In the genomic region with DNA sequence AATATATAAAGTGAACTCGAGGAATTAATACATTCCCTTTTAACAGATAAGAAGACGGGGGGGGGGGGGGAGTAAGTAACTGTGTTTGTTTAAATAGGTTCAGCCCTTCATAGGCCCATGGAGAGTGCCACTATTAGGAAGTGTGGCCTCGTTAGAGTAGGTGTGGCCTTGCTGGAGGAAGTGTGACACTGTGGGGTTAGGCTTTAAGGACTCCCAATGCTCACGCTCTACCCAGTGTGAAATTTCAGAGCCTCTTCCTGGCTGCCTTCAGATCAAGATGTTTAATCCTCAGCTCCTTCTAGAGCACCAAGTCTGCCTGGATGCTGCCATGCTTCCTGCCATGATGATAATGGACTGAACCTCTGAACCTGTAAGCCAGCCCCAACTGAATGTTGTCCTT, we compare ENCODE assay signal across 25 mouse cellular contexts. TPM values are rescaled to one million over a fixed set of nuclear protein-coding genes. Genes with fewer than 3 reads are reported as not detected.
DNase-seq lines count a peak whose midpoint lies in the region; ATAC-seq and TF ChIP-seq lines count a peak whose summit lies in the region.
"Had no signal": no experiment of that assay in that cellular context is flagged by ENCODE, and none has a peak within 500 bp of the region (broad histone marks: within the 10 kb centered on the region; RNA-seq: fewer than 3 reads in every experiment).

No protein-coding gene starts in this region.

- H3K9me3 ChIP-seq in CH12.LX (replicated peaks; ENCODE audit: low read length): no peaks in the 10 kb centered on the region
- H3K9me3 ChIP-seq: embryonic facial prominence, embryonic 15.5 days; forebrain, embryonic 10.5 days; forebrain, embryonic 15.5 days; heart, embryonic 10.5 days; heart, embryonic 15.5 days; hindbrain, embryonic 10.5 days had no signal

- peaks cover 9% of the 10 kb centered on the region for H3K79me2 ChIP-seq in CH12.LX (replicated peaks; ENCODE audit: control insufficient read depth, extremely low read depth, insufficient read depth, poor library complexity, severe bottlenecking)

- ATAC-seq in common myeloid progenitor, adult 5-6 weeks (replicated peaks; ENCODE audit: low read depth, poor library complexity, severe bottlenecking): peak; percentile 68; the same call in 1 of the 2 replicates
- ATAC-seq: CD4-positive, CD25-positive, alpha-beta regulatory T cell, adult 4 months; forebrain, embryonic 15.5 days had no signal

- no peak for TF ChIP-seq POLR2A in CH12.LX (IDR thresholded peaks at IDR 0.05; ENCODE audit: low read depth, low read length)

- in situ Hi-C loops in CH12.LX (cut with MboI; ENCODE audit: low pct_ligation_motif_present, low pct_unique_long_range_greater_than_20kb, low sequenced_read_pairs): no loop called here

- H3K9ac ChIP-seq in CH12.LX (ENCODE audit: insufficient read depth, low read depth): no peak overlapping the region
- H3K9ac ChIP-seq: embryonic facial prominence, embryonic 15.5 days; forebrain, embryonic 15.5 days; heart, embryonic 15.5 days; hindbrain, embryonic 14.5 days had no signal

- H3K36me3 ChIP-seq in CH12.LX (replicated peaks in 1 of 2; ENCODE audit: control insufficient read depth in 1 of 2, insufficient read depth in 1 of 2, low read length in 1 of 2): peaks cover 0 to 56% of the 10 kb centered on the region in 2 experiments
- H3K36me3 ChIP-seq in splenic B cell, adult 2 months (ENCODE audit: control insufficient read depth, insufficient read depth, low read length, poor library complexity, severe bottlenecking): no peaks in the 10 kb centered on the region
- H3K36me3 ChIP-seq: forebrain, embryonic 15.5 days had no signal

- dilution Hi-C loops in CH12.LX (cut with MboI; ENCODE audit: extremely low pct_ligation_motif_present, extremely low pct_unique_long_range_greater_than_20kb, low sequenced_read_pairs): no loop called here

- no peak overlapping the region for H3K4me3 ChIP-seq in CH12.LX (replicated peaks in 1 of 3; ENCODE audit: low read depth in 2 of 3, low read length in 2 of 3, poor library complexity in 1 of 3)
- H3K4me3 ChIP-seq: embryonic facial prominence, embryonic 15.5 days; erythroblast, embryonic 14.5 days; forebrain, embryonic 10.5 days; forebrain, embryonic 15.5 days; heart, embryonic 10.5 days; heart, embryonic 15.5 days; hindbrain, embryonic 10.5 days had no signal

- no peak overlapping the region for H3K27ac ChIP-seq in CH12.LX (ENCODE audit: insufficient read depth, low read depth)
- H3K27ac ChIP-seq: embryonic facial prominence, embryonic 15.5 days; forebrain, embryonic 10.5 days; forebrain, embryonic 15.5 days; heart, embryonic 10.5 days; heart, embryonic 15.5 days; hindbrain, embryonic 10.5 days; hindbrain, embryonic 14.5 days had no signal

- no peak for TF ChIP-seq CTCF in CH12.LX (conservative IDR thresholded peaks at IDR 0.05 in 1 of 2, IDR thresholded peaks at IDR 0.05 in 1 of 2; ENCODE audit: low read depth in 2 of 2, low read length in 2 of 2)

- intact Hi-C loops in heart, postnatal 10 days (cut with DNase I): no loop called here
- intact Hi-C loops in left cerebral cortex, postnatal 14 days (cut with DNase I): no loop called here

- H3K4me2 ChIP-seq in CH12.LX (ENCODE audit: insufficient read depth, low read depth, poor library complexity, severe bottlenecking): no peak overlapping the region
- H3K4me2 ChIP-seq: embryonic facial prominence, embryonic 15.5 days; forebrain, embryonic 15.5 days; heart, embryonic 15.5 days; hindbrain, embryonic 14.5 days had no signal

- TF ChIP-seq RAD21 in CH12.LX (IDR thresholded peaks at IDR 0.05; ENCODE audit: low read depth, low read length): no peak

- TF ChIP-seq EP300 in CH12.LX (IDR thresholded peaks at IDR 0.05; ENCODE audit: low read length): no peak

- no peaks in the 10 kb centered on the region for H3K27me3 ChIP-seq in CH12.LX (replicated peaks)
- no peaks in the 10 kb centered on the region for H3K27me3 ChIP-seq in splenic B cell, adult 2 months (ENCODE audit: control insufficient read depth, insufficient read depth, low read length, poor library complexity, severe bottlenecking)
- H3K27me3 ChIP-seq: embryonic facial prominence, embryonic 15.5 days; forebrain, embryonic 15.5 days; heart, embryonic 15.5 days had no signal

- peaks cover 0 to 58% of the 10 kb centered on the region in 2 experiments; a peak in 2 of 4 replicates for H3K4me1 ChIP-seq in CH12.LX (ENCODE audit: control insufficient read depth in 1 of 2, insufficient read depth in 2 of 2)
- H3K4me1 ChIP-seq: embryonic facial prominence, embryonic 15.5 days; forebrain, embryonic 10.5 days; forebrain, embryonic 15.5 days; heart, embryonic 10.5 days; heart, embryonic 15.5 days; hindbrain, embryonic 10.5 days had no signal

- peak; percentile 56 for DNase-seq in 416B (ENCODE audit: low read depth)
- peak; percentile 35 for DNase-seq in CH12.LX (ENCODE audit: extremely low read depth)
- DNase-seq in splenic B cell, adult 2 months (ENCODE audit: low read depth, low spot score): peak; percentile 29
- no peak for DNase-seq in right cerebral cortex, postnatal 25 days
- no peak for DNase-seq in heart, postnatal 10 days
- no peak for DNase-seq in left cerebral cortex, postnatal 14 days (ENCODE audit: low spot score in 2 of 2)
- DNase-seq: adrenal gland, adult 8-10 months; adrenal gland, postnatal 36 days; cerebellum, adult 2 months; cerebellum, postnatal 10 days; embryo, embryonic 11 days; gastrocnemius, postnatal 36 days; heart, adult 18-20 months had no signal

TF ChIP-seq in CH12.LX, 34 proteins besides CTCF, POLR2A, EP300 and RAD21:
- no peak for TF ChIP-seq MAFK (IDR thresholded peaks at IDR 0.05; ENCODE audit: insufficient replicate concordance, low read length)
- TF ChIP-seq ELF1 (IDR thresholded peaks at IDR 0.05; ENCODE audit: low read depth, low read length): no peak
- TF ChIP-seq POLR2AphosphoS2 (IDR thresholded peaks at IDR 0.05; ENCODE audit: low read depth, low read length): no peak
- TF ChIP-seq KAT2A (IDR thresholded peaks at IDR 0.05; ENCODE audit: insufficient replicate concordance, low read length): no peak
- TF ChIP-seq MAZ (IDR thresholded peaks at IDR 0.05; ENCODE audit: low read depth, low read length): no peak

RNA-seq across cellular contexts. Expression of gene Gtf2f2, which starts 8.9 kb away (rescaled TPM):
- 44.8 and 55.5 TPM in 2 replicates for total RNA-seq in CH12.LX (2012; rRNA removed)
- total RNA-seq in CH12.LX (2014; rRNA removed): 118 and 135 TPM in 2 replicates
- 87.4 and 90.6 TPM in 2 replicates for polyA plus RNA-seq in CH12.LX (2012; ENCODE audit: insufficient read length, low read depth)
- total RNA-seq in common myeloid progenitor, adult 5-6 weeks (2017): 68.0 and 73.9 TPM in 2 replicates
- total RNA-seq in heart, postnatal 10 days (2021): 10 to 100 TPM; 17.7 to 21.1 TPM
- total RNA-seq in left cerebral cortex, postnatal 14 days (2021): 10 to 100 TPM; 16.6 to 18.5 TPM

RNA-seq across cellular contexts. Expression of gene Kctd4, which starts 47.0 kb away (rescaled TPM):
- total RNA-seq in CH12.LX (2012; rRNA removed): 0.08 TPM in 1 of 2 replicates, not detected in the other
- total RNA-seq in CH12.LX (2014; rRNA removed): not detected in 2 replicates
- 0.05 and 0.06 TPM in 2 replicates for polyA plus RNA-seq in CH12.LX (2012; ENCODE audit: insufficient read length, low read depth)
- not detected in 2 replicates for total RNA-seq in common myeloid progenitor, adult 5-6 weeks (2017)
- not detected for total RNA-seq in heart, postnatal 10 days (2021)
- total RNA-seq in left cerebral cortex, postnatal 14 days (2021): 10 to 100 TPM in 1 of 2 experiments, 1 to 10 TPM in 1; 10.0 to 14.7 TPM
- total RNA-seq: adrenal gland, postnatal 36 days; gastrocnemius, adult 8-10 months; gastrocnemius, postnatal 36 days; heart, adult 18-20 months; heart, postnatal 25 days had no signal
- polyA plus RNA-seq: erythroblast, embryonic 14.5 days had no signal

Comparison
In these comparisons a context has a peak if more than half of its experiments do, and no peak if none do; other contexts are left out.
1. DNase-seq: peak in 416B (single experiment), CH12.LX (single experiment) and splenic B cell, adult 2 months (single experiment); none in right cerebral cortex, postnatal 25 days (single experiment), heart, postnatal 10 days (0 of 2) and left cerebral cortex, postnatal 14 days (0 of 2).
2. RNA of gene Kctd4, which starts 47.0 kb away (total RNA-seq): 10.0 to 14.7 TPM in left cerebral cortex, postnatal 14 days; not detected in heart, postnatal 10 days, 0.08 TPM in CH12.LX and not detected in common myeloid progenitor, adult 5-6 weeks; every median in the first group is over 10 times any median in the second.